Mouse (Mus musculus) liver, embryonic 15.5 days (tissue): ENCODE data around the gene Traf5. TPM values are rescaled to one million over a fixed set of nuclear protein-coding genes. Genes with fewer than 3 reads are reported as not detected.

Experiments used
- ATAC-seq: fragments of 200-750 bp; cut with Nextera tagmentation; 2 replicates; pipeline ENCODE4 v1.8.0; 2017; ENCODE audit warnings: moderate number of reproducible peaks, mild to moderate bottlenecking, moderate library complexity; ENCODE audit not compliant: insufficient read depth
- H3K27ac ChIP-seq: fragments of 300-500 bp; sonication (generic); replicated peaks from 2 replicates; pipeline ENCODE4 v1.5.1; 2015; ENCODE audit warnings: mild to moderate bottlenecking, inconsistent platforms
- H3K27me3 ChIP-seq: fragments of 300-500 bp; sonication (generic); 2 replicates; pipeline ENCODE4 v1.6.1; 2015; ENCODE audit warnings: mild to moderate bottlenecking, inconsistent platforms
- H3K36me3 ChIP-seq: fragments of 300-500 bp; sonication (generic); replicated peaks from 2 replicates; pipeline ENCODE4 v1.6.1; 2015; ENCODE audit warnings: moderate library complexity, mild to moderate bottlenecking, inconsistent platforms
- H3K4me1 ChIP-seq: fragments of 300-500 bp; sonication (generic); replicated peaks from 2 replicates; pipeline ENCODE4 v1.6.1; 2015; ENCODE audit warnings: inconsistent platforms
- H3K4me2 ChIP-seq: fragments of 300-500 bp; sonication (generic); 2 replicates; pipeline ENCODE4 v1.6.1; 2015; ENCODE audit warnings: moderate library complexity, mild to moderate bottlenecking, inconsistent platforms
- H3K4me3 ChIP-seq: fragments of 300-500 bp; sonication (generic); replicated peaks from 2 replicates; pipeline ENCODE4 v1.5.1; 2015; ENCODE audit warnings: mild to moderate bottlenecking, inconsistent platforms
- H3K9ac ChIP-seq: fragments of 300-500 bp; sonication (generic); 2 replicates; pipeline ENCODE4 v1.6.1; 2015; ENCODE audit warnings: moderate library complexity, mild to moderate bottlenecking, inconsistent platforms
- H3K9me3 ChIP-seq: fragments of 300-500 bp; sonication (generic); replicated peaks from 2 replicates; pipeline ENCODE4 v1.6.1; 2016; ENCODE audit warnings: inconsistent platforms
- WGBS: fragments of 180-500 bp; shearing (Covaris S2); methylation state at CpG from one replicate; pipeline ENCODE4 v1.1.7; 2015; ENCODE audit warnings: mixed read lengths; ENCODE audit not compliant: insufficient replicate concordance; 5-methylcytosine and 5-hydroxymethylcytosine counted together
- polyA plus RNA-seq: library from polyadenylated mRNA; unstranded; fragments of >200 nt; fragmentation: Nextera tagmentation; extraction: Ambion mirVana; gene quantifications from 2 replicates; pipeline ENCODE4 v1.2.1, GENCODE M21; 2015

Gene Traf5
- polyA plus RNA-seq, 1 experiment from 2014 or later = 8.0 TPM

- 16% methylated on average over 3 of the region's 3 CpGs for WGBS
- Histone ChIP-seq H3K4me2 (no peak overlapping the region), H3K9ac (no peak overlapping the region), H3K27me3 (no peaks in the 10 kb centered on the region), H3K27ac (no peak overlapping the region; the same call in 1 of the 2 replicates), H3K36me3 (peaks cover 13% of the 10 kb centered on the region), H3K4me3 (no peak overlapping the region), H3K9me3 (peaks cover 8% of the 10 kb centered on the region; the same call in 1 of the 2 replicates), H3K4me1 (peaks cover 27% of the 10 kb centered on the region)
- peak; percentile 40; the same call in 1 of the 2 replicates for ATAC-seq
Observed at GRCm38 (mm10) chr1:192078406-192078805, 14.0 kb downstream of the Traf5 start.

GRCm38 (mm10) chr1:192076796-192077535 lies 15.4 kb downstream of the Traf5 start:
- H3K27me3 ChIP-seq = no peaks in the 10 kb centered on the region
- H3K9me3 ChIP-seq = peaks cover 8% of the 10 kb centered on the region; the same call in 1 of the 2 replicates
- H3K36me3 ChIP-seq = peaks cover 8% of the 10 kb centered on the region; the same call in 1 of the 2 replicates
- no peak overlapping the region for H3K4me2 ChIP-seq
- no peak overlapping the region for H3K9ac ChIP-seq
- ATAC-seq = no peak
- H3K4me1 ChIP-seq = peaks cover 27% of the 10 kb centered on the region
- H3K4me3 ChIP-seq = no peak overlapping the region
- no peak overlapping the region for H3K27ac ChIP-seq

GRCm38 (mm10) chr1:192076101-192076500 lies 16.3 kb downstream of the Traf5 start:
- Histone ChIP-seq H3K4me2 (no peak overlapping the region), H3K36me3 (peaks cover 4% of the 10 kb centered on the region; the same call in 1 of the 2 replicates), H3K9me3 (peaks cover 4% of the 10 kb centered on the region; the same call in 1 of the 2 replicates), H3K4me1 (peaks cover 27% of the 10 kb centered on the region), H3K27ac (no peak overlapping the region), H3K4me3 (no peak overlapping the region), H3K27me3 (no peaks in the 10 kb centered on the region), H3K9ac (no peak overlapping the region)
- no peak for ATAC-seq
- WGBS = 62% methylated on average over 4 of the region's 4 CpGs

GRCm38 (mm10) chr1:192074824-192075223 lies 17.5 kb downstream of the Traf5 start:
- ATAC-seq = no peak
- 32% methylated on average over 1 of the region's 1 CpGs for WGBS

GRCm38 (mm10) chr1:192072426-192072825 lies 19.9 kb downstream of the Traf5 start:
- H3K4me3 ChIP-seq = no peak overlapping the region
- no peak for ATAC-seq
- 81% methylated on average over 1 of the region's 1 CpGs for WGBS

More at GRCm38 (mm10) chr1:192074824-192075223, 17.5 kb downstream of the Traf5 start:
- Histone ChIP-seq H3K9ac (no peak overlapping the region), H3K36me3 (no peaks in the 10 kb centered on the region), H3K4me2 (no peak overlapping the region), H3K4me3 (no peak overlapping the region), H3K27ac (no peak overlapping the region), H3K9me3 (no peaks in the 10 kb centered on the region), H3K4me1 (peaks cover 36% of the 10 kb centered on the region), H3K27me3 (no peaks in the 10 kb centered on the region)

GRCm38 (mm10) chr1:192070618-192071051 lies 21.7 kb downstream of the Traf5 start:
- H3K4me3 ChIP-seq = no peak overlapping the region
- no peak overlapping the region for H3K4me2 ChIP-seq
- H3K4me1 ChIP-seq = peaks cover 21% of the 10 kb centered on the region
- H3K9me3 ChIP-seq = no peaks in the 10 kb centered on the region
- ATAC-seq = no peak
- WGBS = 23% methylated on average over 3 of the region's 3 CpGs
- no peaks in the 10 kb centered on the region for H3K27me3 ChIP-seq
- H3K27ac ChIP-seq = no peak overlapping the region
- H3K9ac ChIP-seq = no peak overlapping the region
- peaks cover 18% of the 10 kb centered on the region for H3K36me3 ChIP-seq

More at GRCm38 (mm10) chr1:192072426-192072825, 19.9 kb downstream of the Traf5 start:
- H3K9ac ChIP-seq = no peak overlapping the region
- no peak overlapping the region for H3K27ac ChIP-seq
- no peak overlapping the region for H3K4me2 ChIP-seq
- H3K9me3 ChIP-seq = no peaks in the 10 kb centered on the region
- no peaks in the 10 kb centered on the region for H3K27me3 ChIP-seq
- peaks cover 2% of the 10 kb centered on the region; the same call in 1 of the 2 replicates for H3K36me3 ChIP-seq
- H3K4me1 ChIP-seq = peaks cover 32% of the 10 kb centered on the region

- no peak overlapping the region for H3K4me3 ChIP-seq
Observed at GRCm38 (mm10) chr1:192069971-192070591, 22.3 kb downstream of the Traf5 start.

GRCm38 (mm10) chr1:192068188-192068587 lies 24.2 kb downstream of the Traf5 start:
- Histone ChIP-seq H3K9me3 (no peaks in the 10 kb centered on the region), H3K4me2 (no peak overlapping the region), H3K9ac (no peak overlapping the region), H3K27me3 (no peaks in the 10 kb centered on the region), H3K36me3 (peaks cover 41% of the 10 kb centered on the region), H3K4me1 (peaks cover 17% of the 10 kb centered on the region), H3K27ac (no peak overlapping the region), H3K4me3 (no peak overlapping the region)
- 38% methylated on average over 2 of the region's 2 CpGs for WGBS
- peak; percentile 70; the same call in 1 of the 2 replicates for ATAC-seq

More at GRCm38 (mm10) chr1:192069971-192070591, 22.3 kb downstream of the Traf5 start:
- 36% methylated on average over 13 of the region's 13 CpGs for WGBS
- peaks cover 24% of the 10 kb centered on the region for H3K36me3 ChIP-seq
- no peak overlapping the region for H3K27ac ChIP-seq
- no peak overlapping the region for H3K4me2 ChIP-seq
- H3K9me3 ChIP-seq = no peaks in the 10 kb centered on the region
- no peak overlapping the region for H3K9ac ChIP-seq
- peaks cover 21% of the 10 kb centered on the region for H3K4me1 ChIP-seq
- no peak for ATAC-seq
- H3K27me3 ChIP-seq = no peaks in the 10 kb centered on the region

- no peak overlapping the region for H3K4me2 ChIP-seq
- H3K4me1 ChIP-seq = peaks cover 17% of the 10 kb centered on the region
- WGBS = 79% methylated on average over 3 of the region's 3 CpGs
- no peaks in the 10 kb centered on the region for H3K27me3 ChIP-seq
- H3K9ac ChIP-seq = no peak overlapping the region
- no peak overlapping the region for H3K4me3 ChIP-seq
- H3K36me3 ChIP-seq = peaks cover 51% of the 10 kb centered on the region
- no peaks in the 10 kb centered on the region for H3K9me3 ChIP-seq
- H3K27ac ChIP-seq = no peak overlapping the region
- ATAC-seq = no peak
Observed at GRCm38 (mm10) chr1:192066956-192067355, 25.4 kb downstream of the Traf5 start.

GRCm38 (mm10) chr1:192063209-192063946 lies 29.0 kb downstream of the Traf5 start:
- no peak for ATAC-seq
- peaks cover 6% of the 10 kb centered on the region; the same call in 1 of the 2 replicates for H3K4me1 ChIP-seq
- 68% methylated on average over 8 of the region's 8 CpGs for WGBS
- no peaks in the 10 kb centered on the region for H3K9me3 ChIP-seq
- peaks cover 60% of the 10 kb centered on the region for H3K36me3 ChIP-seq
- H3K4me3 ChIP-seq = no peak overlapping the region
- no peak overlapping the region for H3K9ac ChIP-seq
- H3K4me2 ChIP-seq = no peak overlapping the region
- H3K27me3 ChIP-seq = no peaks in the 10 kb centered on the region
- H3K27ac ChIP-seq = no peak overlapping the region

- Histone ChIP-seq H3K9ac (no peak overlapping the region), H3K4me3 (no peak overlapping the region), H3K27me3 (no peaks in the 10 kb centered on the region), H3K4me1 (no peaks in the 10 kb centered on the region), H3K27ac (no peak overlapping the region), H3K36me3 (peaks cover 64% of the 10 kb centered on the region), H3K9me3 (no peaks in the 10 kb centered on the region), H3K4me2 (no peak overlapping the region)
- WGBS = 68% methylated on average over 14 of the region's 14 CpGs
- no peak for ATAC-seq
Observed at GRCm38 (mm10) chr1:192062682-192063081, 29.7 kb downstream of the Traf5 start.
